ENCODE assay signal across 12 mouse cellular contexts in genomic region chr2:170829191-170829611, GRCm38 (mm10).
DNase-seq lines count a peak whose midpoint lies in the region; ATAC-seq and TF ChIP-seq lines count a peak whose summit lies in the region.
"Had no signal": no experiment of that assay in that cellular context is flagged by ENCODE, and none has a peak within 500 bp of the region (broad histone marks: within the 10 kb centered on the region; RNA-seq: fewer than 3 reads in every experiment).

No protein-coding gene starts in this region.

- H3K36me3 ChIP-seq in hindbrain, embryonic 12.5 days, result no peaks in the 10 kb centered on the region
- H3K36me3 ChIP-seq in hindbrain, postnatal 0 days (ENCODE audit: insufficient read depth, low read length), result no peaks in the 10 kb centered on the region
- H3K36me3 ChIP-seq in hindbrain, embryonic 14.5 days (replicated peaks; ENCODE audit: control insufficient read depth, insufficient read depth), result no peaks in the 10 kb centered on the region
- H3K36me3 ChIP-seq in midbrain, embryonic 14.5 days (ENCODE audit: control insufficient read depth, insufficient read depth, low read length), result no peaks in the 10 kb centered on the region
- H3K36me3 ChIP-seq: heart, embryonic 10.5 days had no signal

- H3K27ac ChIP-seq in hindbrain, embryonic 12.5 days, result no peak overlapping the region
- no peak overlapping the region for H3K27ac ChIP-seq in hindbrain, postnatal 0 days
- H3K27ac ChIP-seq in hindbrain, embryonic 14.5 days, result peak overlapping the region; percentile 62
- H3K27ac ChIP-seq in midbrain, embryonic 14.5 days (replicated peaks; ENCODE audit: low read depth, low read length), result no peak overlapping the region
- no peak overlapping the region; the same call in 1 of the 2 replicates for H3K27ac ChIP-seq in layer of hippocampus, adult 2 months
- H3K27ac ChIP-seq: heart, embryonic 10.5 days had no signal

- no peak for TF ChIP-seq CTCF in hindbrain, postnatal 0 days (IDR thresholded peaks at IDR 0.05; ENCODE audit: low read depth)
- TF ChIP-seq CTCF in layer of hippocampus, adult 2 months (conservative IDR thresholded peaks at IDR 0.05), result no peak

- H3K27me3 ChIP-seq in hindbrain, embryonic 12.5 days, result 0 out of 2 replicates have a peak, but pooled peaks cover 6% of the 10 kb centered on the region
- H3K27me3 ChIP-seq in hindbrain, postnatal 0 days (ENCODE audit: insufficient read depth, low read length), result no peaks in the 10 kb centered on the region
- H3K27me3 ChIP-seq in hindbrain, embryonic 14.5 days (ENCODE audit: control insufficient read depth, insufficient read depth, low read length), result no peaks in the 10 kb centered on the region
- no peaks in the 10 kb centered on the region for H3K27me3 ChIP-seq in midbrain, embryonic 14.5 days (ENCODE audit: control insufficient read depth, insufficient read depth, low read length)

- peak; percentile 48; the same call in 1 of the 2 replicates for ATAC-seq in hindbrain, embryonic 12.5 days (ENCODE audit: low FRiP score)
- no peak for ATAC-seq in hindbrain, postnatal 0 days
- peak; percentile 61; the same call in 1 of the 2 replicates for ATAC-seq in hindbrain, embryonic 14.5 days (ENCODE audit: low FRiP score)
- ATAC-seq in midbrain, embryonic 14.5 days (ENCODE audit: low FRiP score, low TSS enrichment), result no peak; the same call in 1 of the 2 replicates
- no peak for ATAC-seq in erythroblast, adult 5-6 weeks (replicated peaks; ENCODE audit: low FRiP score, poor library complexity, severe bottlenecking)

- no peaks in the 10 kb centered on the region for H3K9me3 ChIP-seq in hindbrain, embryonic 12.5 days (replicated peaks)
- no peaks in the 10 kb centered on the region for H3K9me3 ChIP-seq in hindbrain, postnatal 0 days (ENCODE audit: low read length)
- no peaks in the 10 kb centered on the region for H3K9me3 ChIP-seq in hindbrain, embryonic 14.5 days (ENCODE audit: control insufficient read depth, low read length)
- no peaks in the 10 kb centered on the region for H3K9me3 ChIP-seq in midbrain, embryonic 14.5 days (ENCODE audit: control insufficient read depth, low read length)
- H3K9me3 ChIP-seq: heart, embryonic 10.5 days had no signal

- no peak overlapping the region for H3K4me2 ChIP-seq in hindbrain, embryonic 12.5 days (replicated peaks)
- H3K4me2 ChIP-seq in hindbrain, postnatal 0 days (ENCODE audit: low read depth, low read length), result no peak overlapping the region
- no peak overlapping the region for H3K4me2 ChIP-seq in hindbrain, embryonic 14.5 days (replicated peaks)
- no peak overlapping the region for H3K4me2 ChIP-seq in midbrain, embryonic 14.5 days (ENCODE audit: low read length)
- H3K4me2 ChIP-seq: liver, embryonic 11.5 days had no signal

- H3K4me3 ChIP-seq in hindbrain, embryonic 12.5 days, result no peak overlapping the region
- H3K4me3 ChIP-seq in hindbrain, postnatal 0 days (ENCODE audit: low read length), result no peak overlapping the region
- H3K4me3 ChIP-seq in hindbrain, embryonic 14.5 days (replicated peaks; ENCODE audit: low read length), result no peak overlapping the region
- no peak overlapping the region for H3K4me3 ChIP-seq in midbrain, embryonic 14.5 days (replicated peaks; ENCODE audit: low read depth, low read length)
- H3K4me3 ChIP-seq in layer of hippocampus, adult 2 months, result no peak overlapping the region
- H3K4me3 ChIP-seq: heart, embryonic 10.5 days had no signal

- peaks cover 9% of the 10 kb centered on the region; the same call in 1 of the 2 replicates for H3K4me1 ChIP-seq in hindbrain, embryonic 12.5 days
- peaks cover 6% of the 10 kb centered on the region; the same call in 1 of the 2 replicates for H3K4me1 ChIP-seq in hindbrain, postnatal 0 days (ENCODE audit: insufficient read depth, low read length)
- H3K4me1 ChIP-seq in hindbrain, embryonic 14.5 days (replicated peaks; ENCODE audit: control insufficient read depth, insufficient read depth, low read length), result peaks cover 19% of the 10 kb centered on the region
- 0 out of 2 replicates have a peak, but pooled peaks cover 6% of the 10 kb centered on the region for H3K4me1 ChIP-seq in midbrain, embryonic 14.5 days (ENCODE audit: control insufficient read depth, insufficient read depth, low read length)

- 75% methylated on average over 6 of the region's 6 CpGs for WGBS in hindbrain, embryonic 12.5 days
- 65% methylated on average over 6 of the region's 6 CpGs for WGBS in hindbrain, postnatal 0 days
- WGBS in hindbrain, embryonic 14.5 days, result 67% methylated on average over 6 of the region's 6 CpGs
- 77% methylated on average over 6 of the region's 6 CpGs for WGBS in midbrain, embryonic 14.5 days

- no peak for DNase-seq in hindbrain, postnatal 0 days (ENCODE audit: low spot score)
- no peak for DNase-seq in hindbrain, embryonic 14.5 days (ENCODE audit: low spot score)
- peak; percentile 50 for DNase-seq in kidney, postnatal 10 days
- peak; percentile 32 for DNase-seq in midbrain, embryonic 14.5 days
- no peak for DNase-seq in adrenal gland, adult 8-10 months
- DNase-seq in layer of hippocampus, adult 2 months (ENCODE audit: low spot score in 2 of 2), result no peak
- DNase-seq: retina, postnatal 1 day; thymus, postnatal 14 days had no signal

- no peak overlapping the region for H3K9ac ChIP-seq in hindbrain, embryonic 12.5 days
- H3K9ac ChIP-seq in hindbrain, postnatal 0 days (replicated peaks; ENCODE audit: low read length), result no peak overlapping the region
- H3K9ac ChIP-seq in hindbrain, embryonic 14.5 days, result no peak overlapping the region
- no peak overlapping the region for H3K9ac ChIP-seq in midbrain, embryonic 14.5 days (replicated peaks; ENCODE audit: low read length)

Comparison
In these comparisons a context has a peak if more than half of its experiments do, and no peak if none do; other contexts are left out.
1. ATAC-seq: peak in hindbrain, embryonic 12.5 days (single experiment) and hindbrain, embryonic 14.5 days (single experiment); none in hindbrain, postnatal 0 days (single experiment), midbrain, embryonic 14.5 days (single experiment) and erythroblast, adult 5-6 weeks (single experiment).
2. DNase-seq: peak in kidney, postnatal 10 days (single experiment) and midbrain, embryonic 14.5 days (single experiment); none in hindbrain, postnatal 0 days (single experiment), hindbrain, embryonic 14.5 days (single experiment), adrenal gland, adult 8-10 months (single experiment) and layer of hippocampus, adult 2 months (0 of 2).